Mouse (Mus musculus): ENCODE data around the gene Tmem179.

Tmem179 gene

DNA sequence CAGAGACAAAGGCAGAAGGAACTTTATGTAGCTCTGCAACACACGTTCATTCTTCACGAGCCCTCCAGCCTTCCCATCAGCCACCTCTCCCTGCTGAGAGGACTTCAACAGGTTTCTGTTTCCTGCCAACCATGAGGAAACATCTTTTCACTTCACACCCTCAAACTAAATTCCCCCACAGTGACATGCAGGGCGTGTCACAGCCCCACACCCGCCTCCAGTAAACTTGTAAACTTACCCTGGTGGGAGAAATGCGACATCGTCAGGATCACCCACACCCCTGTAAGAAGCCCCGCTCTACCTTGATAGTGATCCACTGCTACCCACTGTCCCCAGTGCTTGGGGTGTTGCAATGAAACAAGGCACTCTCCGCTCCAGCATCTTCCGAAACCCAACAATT, 21.8 kb upstream of the Tmem179 start:
- DNase-seq (ENCODE audit: low read depth, low spot score), result no peak

- DNase-seq (ENCODE audit: low read depth, low spot score), result no peak
These were observed 20.7 kb upstream of the Tmem179 start for GRCm38 (mm10) chr12:112537233-112537632.

GRCm38 (mm10) chr12:112533758-112534157, 17.2 kb upstream of the Tmem179 start:
- no peak for DNase-seq (ENCODE audit: low read depth, low spot score)

GRCm38 (mm10) chr12:112518105-112518504, 1.6 kb upstream of the Tmem179 start:
- DNase-seq (ENCODE audit: low read depth, low spot score), result no peak

DNA sequence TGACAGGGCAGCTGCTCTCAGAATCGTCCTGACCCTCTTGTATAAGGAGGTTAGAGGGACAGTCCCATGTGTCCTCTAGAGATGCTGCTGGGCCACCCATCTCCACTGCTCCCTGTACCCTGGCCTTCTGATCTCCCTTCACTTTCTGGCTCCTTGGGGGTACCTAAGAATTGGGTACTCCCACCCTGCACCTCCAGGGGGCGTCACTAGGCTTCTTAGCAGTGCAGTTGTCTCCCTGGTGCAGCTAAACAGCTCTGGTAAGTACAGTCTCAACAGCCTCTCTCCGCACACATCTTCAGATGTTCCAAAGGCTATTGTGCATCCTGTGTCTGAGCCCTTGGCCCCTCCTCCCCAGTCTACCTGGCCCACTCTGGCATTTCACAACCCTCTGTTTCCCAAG, 1.6 kb downstream of the Tmem179 start:
- no peak for DNase-seq (ENCODE audit: low read depth, low spot score)

GRCm38 (mm10) chr12:112510733-112511372, 5.7 kb downstream of the Tmem179 start:
- no peak for DNase-seq (ENCODE audit: low read depth, low spot score)

DNA sequence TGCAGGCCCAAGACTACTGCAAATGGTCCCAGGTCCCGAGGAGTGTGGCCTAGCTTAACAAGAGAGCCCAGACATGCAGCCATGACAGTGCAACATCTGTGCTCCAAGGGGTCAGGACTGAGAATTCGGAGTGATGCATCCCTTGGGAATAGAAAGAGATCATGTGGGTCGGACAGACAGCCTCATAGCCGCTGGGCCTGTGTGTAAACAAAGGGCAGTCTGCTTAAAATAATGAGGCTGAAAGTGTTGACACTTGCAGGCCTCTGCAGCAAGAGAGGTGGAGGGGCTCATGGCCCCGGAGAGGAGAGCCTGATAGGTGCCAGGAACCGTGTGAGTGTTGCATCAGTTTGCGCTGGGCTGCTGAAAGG, 6.2 kb downstream of the Tmem179 start:
- DNase-seq (ENCODE audit: low read depth, low spot score), result no peak

DNA sequence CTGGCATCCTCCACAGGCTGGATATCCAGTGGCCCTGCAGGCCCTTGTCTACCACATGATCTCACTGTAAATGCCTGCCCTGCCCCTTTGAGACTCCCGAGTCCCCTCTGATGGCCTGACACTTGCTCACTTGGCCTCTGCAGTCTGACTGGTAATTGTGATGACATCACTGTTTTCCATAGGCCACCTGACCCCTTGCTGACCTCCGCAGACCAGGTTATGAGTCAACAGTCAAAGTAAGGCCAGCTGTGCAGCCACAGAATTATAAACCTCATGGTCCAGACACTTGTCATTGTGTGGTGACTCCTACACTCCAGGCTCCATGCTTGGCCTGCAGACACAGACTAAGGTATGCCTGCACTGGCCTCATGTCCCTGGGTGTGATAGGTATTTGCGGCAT, 8.6 kb downstream of the Tmem179 start:
- no peak for DNase-seq (ENCODE audit: low read depth, low spot score)

DNA sequence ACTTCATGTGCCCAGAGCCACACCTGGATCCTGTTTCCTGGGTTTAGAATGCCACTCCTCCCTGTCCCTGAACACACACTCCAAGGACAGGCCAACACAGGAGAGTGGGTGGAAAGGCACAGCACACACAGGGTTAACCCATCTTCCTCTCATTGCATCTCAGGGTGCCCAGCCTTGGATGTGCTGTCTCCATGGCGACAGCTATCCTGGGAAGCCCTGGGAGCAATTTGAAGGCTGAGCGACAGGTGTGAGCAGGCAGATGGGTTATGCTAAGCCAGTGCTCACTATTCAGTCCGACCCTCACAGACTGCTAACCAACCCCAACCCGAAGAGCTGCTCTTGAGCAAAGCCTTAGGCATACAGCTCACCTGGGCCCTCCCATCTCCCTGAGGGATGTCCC, 9.3 kb downstream of the Tmem179 start:
- DNase-seq (ENCODE audit: low read depth, low spot score), result no peak

- DNase-seq (ENCODE audit: low read depth, low spot score), result no peak
These were observed 10.3 kb downstream of the Tmem179 start for GRCm38 (mm10) chr12:112506267-112506666.

DNA sequence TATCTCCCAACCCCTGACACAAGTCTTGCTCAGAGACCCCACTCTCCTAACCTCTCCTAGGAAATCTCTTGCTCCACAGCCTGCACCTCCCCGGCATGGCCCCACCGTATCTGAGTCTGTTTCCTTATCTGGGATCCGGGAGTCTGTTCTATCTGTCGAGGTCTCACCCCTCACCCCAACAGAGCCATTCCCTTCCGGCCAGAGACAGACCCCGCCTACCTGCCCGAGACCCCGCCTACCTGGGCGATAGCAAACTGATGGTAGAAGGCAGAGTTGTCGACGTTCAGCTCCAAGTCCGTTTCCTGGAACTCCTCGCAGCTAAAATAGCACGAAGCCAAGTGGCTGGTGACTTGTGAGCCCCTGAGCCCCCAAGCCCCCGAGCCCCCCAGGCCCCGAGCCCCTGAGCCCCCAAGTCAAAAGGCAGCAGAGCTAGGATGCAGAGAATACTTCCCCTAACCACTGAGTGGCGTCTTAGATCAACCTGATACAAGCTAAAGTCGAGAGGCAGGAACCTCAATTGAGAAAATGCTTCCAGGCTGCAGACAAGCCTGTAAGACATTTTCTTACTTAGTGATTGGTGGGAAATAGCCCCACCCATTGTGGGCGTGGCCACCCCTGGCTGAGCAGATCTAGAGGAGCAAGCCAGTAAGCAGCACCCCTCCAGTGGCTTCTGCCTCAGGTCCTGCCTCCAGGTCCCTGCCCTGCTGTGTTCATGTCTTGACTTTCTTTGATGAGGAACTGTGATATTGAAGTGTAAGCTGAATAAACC, 13.4 kb downstream of the Tmem179 start:
- DNase-seq (ENCODE audit: low read depth, low spot score), result no peak

DNA sequence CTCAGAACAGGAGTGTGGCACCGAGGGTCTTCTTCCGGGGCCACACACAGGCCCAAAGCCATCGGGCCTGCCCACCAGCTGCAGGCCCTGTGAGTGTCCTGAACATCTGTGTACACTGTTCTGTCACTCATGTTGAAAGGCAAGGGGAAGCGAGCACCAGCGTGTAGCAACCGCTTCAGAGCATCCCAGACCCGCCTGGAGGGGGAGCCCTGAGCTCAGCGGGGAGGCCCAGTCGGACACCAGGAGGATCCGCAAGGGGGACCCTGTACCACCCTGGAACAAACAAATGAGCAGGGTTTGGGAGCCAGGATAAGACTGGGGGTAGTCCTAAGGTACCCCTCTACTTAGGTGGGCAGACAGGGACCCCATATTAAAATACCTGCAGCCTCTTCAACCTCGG, 17.9 kb downstream of the Tmem179 start:
- DNase-seq (ENCODE audit: low read depth, low spot score), result no peak

DNA sequence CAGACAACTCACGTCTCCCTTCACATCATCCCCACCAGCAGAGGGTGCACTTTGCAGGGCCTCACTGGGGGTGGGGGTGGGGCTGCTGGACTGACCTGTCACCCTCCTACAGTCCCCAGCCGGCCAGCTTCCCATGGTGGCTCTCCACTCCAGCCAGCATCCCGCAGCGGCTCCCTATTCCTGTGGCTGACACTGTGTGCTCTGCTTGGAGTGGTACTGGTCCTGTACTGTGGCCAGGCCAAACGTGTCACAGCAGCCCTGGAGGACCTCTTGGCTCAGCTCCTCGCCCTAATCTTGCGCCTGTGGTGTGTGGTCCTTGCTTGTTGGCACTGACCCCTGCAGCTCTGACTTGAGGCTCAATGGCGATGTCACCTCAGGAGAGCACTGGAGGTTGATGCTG, 18.8 kb downstream of the Tmem179 start:
- no peak for DNase-seq (ENCODE audit: low read depth, low spot score)

GRCm38 (mm10) chr12:112496136-112496535, 20.4 kb downstream of the Tmem179 start:
- no peak for DNase-seq (ENCODE audit: low read depth, low spot score)

- no peak for DNase-seq (ENCODE audit: low read depth, low spot score)
These were observed 26.1 kb downstream of the Tmem179 start for GRCm38 (mm10) chr12:112490444-112490939.

DNA sequence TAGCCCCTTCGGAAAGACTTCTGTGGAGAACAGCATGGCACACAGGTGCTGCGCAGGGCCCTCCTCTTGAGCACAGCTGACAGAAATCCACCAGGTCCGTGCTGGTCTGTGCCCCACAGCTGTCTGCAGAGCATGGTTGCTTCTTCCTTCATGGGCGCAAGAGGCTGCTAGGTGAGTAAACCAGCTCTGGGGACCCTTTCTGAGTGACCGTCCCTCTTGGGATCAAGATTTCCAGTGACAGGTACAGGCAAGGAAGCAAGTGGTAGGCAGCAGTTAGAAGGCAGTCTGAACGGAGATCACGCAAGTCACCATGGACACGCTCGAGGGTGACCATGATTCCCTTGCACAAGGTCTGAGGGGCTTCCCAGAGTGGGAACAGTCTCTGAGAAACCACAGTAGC, 27.0 kb downstream of the Tmem179 start:
- no peak for DNase-seq (ENCODE audit: low read depth, low spot score)

GRCm38 (mm10) chr12:112489134-112489533, 27.4 kb downstream of the Tmem179 start, which contains the start of gene A530016L24Rik:
Gene A530016L24Rik, plus strand, starts transcription at chr12:112489448.
- no peak for DNase-seq (ENCODE audit: low read depth, low spot score)

DNA sequence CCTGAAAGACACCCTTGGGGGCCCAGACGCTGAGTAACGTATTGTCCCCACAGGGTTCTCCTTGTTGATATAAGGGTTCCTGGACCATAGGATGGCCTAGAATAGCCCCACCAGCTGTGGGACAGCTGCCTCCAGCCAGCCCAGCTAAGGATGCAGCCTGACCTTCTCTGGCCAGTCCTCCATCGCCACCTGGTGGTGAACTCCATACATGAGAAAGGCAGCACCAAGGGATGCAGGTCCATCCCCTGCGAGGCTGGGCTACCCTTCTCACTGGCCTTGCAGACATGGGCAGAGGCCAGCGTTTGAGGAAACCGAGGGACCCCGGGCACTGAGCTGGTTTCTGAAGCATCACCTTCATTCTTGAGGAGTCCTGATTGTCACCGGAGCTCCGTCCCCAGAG, 42.8 kb downstream of the Tmem179 start:
- DNase-seq (ENCODE audit: low read depth, low spot score), result peak; percentile 75

- DNase-seq (ENCODE audit: low read depth, low spot score), result no peak
These were observed 46.3 kb downstream of the Tmem179 start for GRCm38 (mm10) chr12:112470216-112470615.

- DNase-seq (ENCODE audit: low read depth, low spot score), result no peak
These were observed 47.2 kb downstream of the Tmem179 start for GRCm38 (mm10) chr12:112469393-112469792.

DNA sequence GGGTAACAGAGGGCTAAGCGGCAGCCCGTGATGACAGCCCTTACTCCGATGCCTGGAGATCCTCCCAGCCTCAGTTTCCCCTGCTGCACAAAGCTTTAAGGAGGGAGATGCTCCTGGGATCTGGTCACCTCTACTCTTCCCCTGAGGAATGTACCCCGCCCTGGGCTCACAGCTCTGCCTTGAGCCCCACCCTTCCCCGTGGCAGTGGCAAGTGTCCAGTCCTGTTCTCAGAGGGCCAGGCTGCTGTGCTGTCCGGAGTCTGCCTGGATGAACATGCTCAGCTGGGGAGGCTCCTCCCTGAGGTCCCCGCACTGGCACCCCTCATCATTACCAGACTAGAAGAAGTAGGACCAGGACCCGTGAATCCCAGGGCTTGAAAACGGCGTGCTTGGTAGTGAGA, 49.2 kb downstream of the Tmem179 start:
- DNase-seq (ENCODE audit: low read depth, low spot score), result no peak

DNA sequence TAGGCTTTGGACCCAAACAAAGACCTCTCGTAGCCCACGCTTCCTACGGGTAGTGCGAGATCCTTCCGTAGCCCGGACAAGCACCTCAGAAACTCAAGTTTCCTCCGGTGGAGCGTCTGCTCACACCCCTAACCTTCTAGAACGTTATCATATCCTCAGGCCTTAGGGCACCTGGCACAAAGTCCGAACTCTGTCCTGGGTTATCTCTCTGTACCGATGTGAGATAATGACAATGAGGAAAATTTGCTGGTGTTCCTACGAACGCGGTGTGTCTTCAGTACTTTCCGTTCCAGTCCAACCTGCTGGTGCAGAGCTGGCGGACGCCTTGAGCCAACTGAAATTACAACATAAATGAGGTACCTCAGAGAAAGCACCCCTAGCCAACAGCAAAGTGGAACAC, 50.6 kb downstream of the Tmem179 start:
- no peak for DNase-seq (ENCODE audit: low read depth, low spot score)

DNA sequence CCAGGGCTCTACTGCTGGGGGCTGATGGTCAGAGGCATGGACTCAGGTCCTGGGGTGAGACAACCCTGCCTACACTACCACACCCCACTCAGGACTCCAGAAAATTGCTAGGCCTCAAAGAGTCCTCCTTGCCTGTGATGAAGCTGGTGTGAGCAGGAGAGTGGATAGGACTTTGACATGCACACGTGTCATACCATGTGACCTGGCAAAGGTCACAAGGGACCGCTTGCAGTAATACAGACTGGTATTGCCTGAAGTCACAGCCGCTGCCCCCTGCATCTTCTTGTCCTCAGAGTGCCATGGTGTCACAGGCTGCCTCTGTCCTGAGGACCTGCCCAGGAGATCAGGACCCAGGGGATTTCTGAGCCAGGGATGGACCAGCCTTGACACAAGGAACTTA, 52.0 kb downstream of the Tmem179 start:
- no peak for DNase-seq (ENCODE audit: low read depth, low spot score)
